Mouse (Mus musculus): ENCODE measurements at regions not wholly inside any gene's neighbourhood (a gene's known extent, or its start where the extent isn't known, plus 50 kb on each side); places are given as distances from the start of the nearest gene placed in this dataset.
A peak's percentile ranks its signal among the peaks of the same experiment; 100 is the strongest.

DNA sequence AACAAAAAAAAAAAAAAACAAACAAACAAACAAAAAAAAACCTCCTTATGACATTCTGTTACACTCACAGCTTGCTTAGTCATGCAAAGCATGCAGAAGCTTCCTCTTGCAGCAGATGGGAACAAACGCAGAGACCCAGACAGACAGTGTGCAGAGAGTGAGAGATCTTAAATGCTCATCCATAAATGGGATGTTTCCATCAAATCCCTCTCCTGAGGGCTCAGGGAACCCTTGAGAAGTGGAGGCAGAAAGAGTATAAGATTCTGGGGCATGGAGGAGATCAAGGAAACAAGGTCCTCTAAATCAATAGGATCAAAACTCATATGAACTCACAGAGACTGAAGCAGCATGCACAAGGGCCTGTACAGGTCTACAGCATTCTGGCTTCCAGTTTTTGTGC lies 52.5 kb downstream of the Adm start:
- H3K4me3 ChIP-seq, result no peak overlapping the region
- H3K27ac ChIP-seq, result peak overlapping the region; percentile 47; the same call in 1 of the 2 replicates
- peak; percentile 17 to 61 for DNase-seq (ENCODE audit: low spot score in 2 of 2)
- TF ChIP-seq CTCF (conservative IDR thresholded peaks at IDR 0.05), result no peak

- DNase-seq (ENCODE audit: low spot score in 2 of 2), result no peak
- H3K27ac ChIP-seq, result peak overlapping the region; percentile 69
- TF ChIP-seq CTCF (conservative IDR thresholded peaks at IDR 0.05), result no peak
- no peak overlapping the region for H3K4me3 ChIP-seq
Observed at GRCm38 (mm10) chr7:110682911-110683310, 55.5 kb downstream of the Adm start.

GRCm38 (mm10) chr7:110688884-110689681 lies 61.6 kb downstream of the Adm start:
- Histone ChIP-seq H3K4me3 (no peak overlapping the region), H3K27ac (no peak overlapping the region)
- peak; percentile 42 for TF ChIP-seq CTCF (conservative IDR thresholded peaks at IDR 0.05)
- DNase-seq (ENCODE audit: low spot score in 2 of 2), result no peak

DNA sequence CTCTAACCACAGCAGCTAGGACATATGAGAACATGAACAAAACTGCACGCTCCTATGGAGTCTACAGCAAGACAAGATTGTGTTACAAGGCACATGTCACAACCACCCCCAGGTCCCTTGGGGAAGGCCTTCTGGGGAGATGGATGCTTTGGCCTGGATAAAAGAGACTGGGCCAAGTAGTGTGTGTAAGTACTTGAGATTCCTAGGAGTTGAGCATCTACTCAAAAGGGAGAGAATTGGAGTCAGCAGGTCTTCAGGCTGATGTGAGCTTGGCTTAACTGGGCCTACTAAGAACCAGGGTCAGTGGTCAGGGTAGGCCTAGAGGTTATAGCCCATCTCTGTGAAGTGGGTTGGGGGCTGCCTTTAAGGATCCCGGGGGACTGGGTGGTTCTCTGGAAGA lies 62.8 kb downstream of the Adm start:
- TF ChIP-seq CTCF (conservative IDR thresholded peaks at IDR 0.05), result no peak
- no peak overlapping the region for H3K27ac ChIP-seq
- DNase-seq (ENCODE audit: low spot score in 2 of 2), result no peak
- H3K4me3 ChIP-seq, result no peak overlapping the region

GRCm38 (mm10) chr7:110690856-110691255 lies 63.4 kb downstream of the Adm start:
- no peak overlapping the region for H3K27ac ChIP-seq
- TF ChIP-seq CTCF (conservative IDR thresholded peaks at IDR 0.05), result no peak
- H3K4me3 ChIP-seq, result no peak overlapping the region
- no peak for DNase-seq (ENCODE audit: low spot score in 2 of 2)

GRCm38 (mm10) chr7:110694262-110694661 lies 66.8 kb downstream of the Adm start:
- DNase-seq (ENCODE audit: low spot score in 2 of 2), result no peak
- no peak overlapping the region for H3K27ac ChIP-seq
- no peak for TF ChIP-seq CTCF (conservative IDR thresholded peaks at IDR 0.05)
- H3K4me3 ChIP-seq, result no peak overlapping the region

GRCm38 (mm10) chr7:110695729-110696128 lies 68.3 kb downstream of the Adm start:
- DNase-seq (ENCODE audit: low spot score in 2 of 2), result no peak
- no peak overlapping the region for H3K27ac ChIP-seq
- no peak for TF ChIP-seq CTCF (conservative IDR thresholded peaks at IDR 0.05)
- no peak overlapping the region for H3K4me3 ChIP-seq

DNA sequence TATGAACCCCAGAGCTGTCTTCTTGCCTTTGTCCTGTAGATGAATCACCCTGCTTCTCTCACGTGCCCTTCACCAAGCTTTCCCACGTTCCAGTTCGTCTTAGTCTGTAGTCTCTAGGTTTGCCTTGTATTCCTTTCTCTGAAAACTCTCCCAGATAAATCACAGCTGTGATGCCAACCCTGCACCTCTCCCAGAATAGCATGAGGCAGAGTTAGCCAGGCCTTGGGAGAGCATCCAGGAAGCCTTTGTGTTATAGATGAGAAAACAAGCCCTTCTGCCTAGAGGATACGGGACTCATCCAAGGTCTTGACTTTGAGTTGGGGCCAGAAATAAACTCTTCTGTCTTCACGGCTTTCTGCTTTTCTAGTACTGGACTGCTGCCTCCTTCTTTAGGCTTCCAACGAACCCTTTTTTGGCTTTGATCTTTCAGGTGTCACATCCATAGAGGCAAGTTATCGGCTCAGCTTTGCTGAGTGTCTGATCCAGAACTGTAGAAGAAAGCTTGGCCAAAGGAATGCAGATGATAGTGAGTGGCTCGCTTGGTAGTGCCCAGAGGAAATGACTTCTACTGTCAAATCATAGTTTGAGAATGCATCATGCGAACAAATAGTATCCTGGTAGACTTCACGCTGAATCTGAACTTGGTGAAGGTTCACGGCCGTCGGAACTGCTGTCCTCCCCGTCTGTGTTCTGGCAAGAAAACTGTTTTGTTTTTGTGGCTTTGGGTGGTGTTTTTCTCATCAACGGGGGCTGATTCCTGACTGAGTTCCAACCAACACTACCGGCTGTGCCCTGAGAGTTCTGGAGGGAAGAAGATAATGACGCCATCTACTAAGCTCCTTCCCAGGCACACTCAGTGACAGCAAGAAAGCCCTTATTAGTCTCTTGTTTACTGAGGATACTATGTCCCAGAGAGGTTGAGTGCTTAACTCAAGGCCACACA lies 69.5 kb upstream of the Ampd3 start:
- no peak for TF ChIP-seq CTCF (conservative IDR thresholded peaks at IDR 0.05)
- Histone ChIP-seq H3K4me3 (no peak overlapping the region), H3K27ac (no peak overlapping the region)
- DNase-seq (ENCODE audit: low spot score in 2 of 2), result no peak

- no peak for TF ChIP-seq CTCF (conservative IDR thresholded peaks at IDR 0.05)
- no peak for DNase-seq (ENCODE audit: low spot score in 2 of 2)
- no peak overlapping the region for H3K4me3 ChIP-seq
- no peak overlapping the region for H3K27ac ChIP-seq
Observed at GRCm38 (mm10) chr7:110699596-110699995, 68.4 kb upstream of the Ampd3 start.

GRCm38 (mm10) chr7:110701681-110702413 lies 66.2 kb upstream of the Ampd3 start:
- no peak for DNase-seq (ENCODE audit: low spot score in 2 of 2)
- no peak for TF ChIP-seq CTCF (conservative IDR thresholded peaks at IDR 0.05)
- no peak overlapping the region for H3K4me3 ChIP-seq
- H3K27ac ChIP-seq, result no peak overlapping the region

DNA sequence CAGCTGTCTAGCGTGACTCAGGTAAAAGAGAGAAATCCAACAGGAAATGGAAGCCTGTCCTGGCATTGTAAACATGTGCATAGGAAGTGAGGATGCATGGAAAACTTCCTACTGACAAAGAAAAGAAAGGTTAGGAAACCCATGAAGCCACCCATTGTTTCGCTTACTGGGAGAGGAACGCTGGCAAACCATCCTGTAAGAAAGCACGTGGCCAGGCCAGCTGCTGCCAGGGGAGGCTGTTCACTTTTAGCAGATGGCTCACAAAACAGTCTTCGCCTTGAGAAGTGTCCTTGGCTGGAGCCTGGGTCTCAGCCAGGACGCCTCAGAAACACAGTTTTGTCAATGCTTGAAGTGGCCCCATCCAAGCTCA lies 65.6 kb upstream of the Ampd3 start:
- H3K27ac ChIP-seq, result no peak overlapping the region
- TF ChIP-seq CTCF (conservative IDR thresholded peaks at IDR 0.05), result no peak
- no peak for DNase-seq (ENCODE audit: low spot score in 2 of 2)
- no peak overlapping the region for H3K4me3 ChIP-seq

GRCm38 (mm10) chr7:110705311-110706000 lies 62.5 kb upstream of the Ampd3 start:
- Histone ChIP-seq H3K4me3 (no peak overlapping the region), H3K27ac (no peak overlapping the region)
- no peak for TF ChIP-seq CTCF (conservative IDR thresholded peaks at IDR 0.05)
- DNase-seq (ENCODE audit: low spot score in 2 of 2), result no peak
